Mouse (Mus musculus): Measurements from ENCODE around the gene Fbn1. TPM values are rescaled to one million over a fixed set of nuclear protein-coding genes. Genes with fewer than 3 reads are reported as not detected.

The Fbn1 gene
- polyA plus RNA-seq, 1 experiment from 2014 or later = 2.1 TPM

- Histone ChIP-seq H3K4me2 (ENCODE audit: low read length) (no peak overlapping the region), H3K4me3 (replicated peaks; ENCODE audit: low read length) (no peak overlapping the region), H3K27me3 (replicated peaks; ENCODE audit: control insufficient read depth, insufficient read depth, low read length) (no peaks in the 10 kb centered on the region), H3K9ac (replicated peaks; ENCODE audit: low read depth, low read length) (no peak overlapping the region), H3K9me3 (ENCODE audit: control insufficient read depth, low read length) (no peaks in the 10 kb centered on the region), H3K36me3 (ENCODE audit: control insufficient read depth, insufficient read depth) (no peaks in the 10 kb centered on the region), H3K27ac (ENCODE audit: low read length) (no peak overlapping the region), H3K4me1 (replicated peaks; ENCODE audit: control insufficient read depth, insufficient read depth, low read length) (no peaks in the 10 kb centered on the region)
- 80% methylated on average over 15 of the region's 15 CpGs for WGBS
- ATAC-seq = no peak
Observed at GRCm38 (mm10) chr2:125492050-125492900, 15.5 kb downstream of the Fbn1 start.

DNA sequence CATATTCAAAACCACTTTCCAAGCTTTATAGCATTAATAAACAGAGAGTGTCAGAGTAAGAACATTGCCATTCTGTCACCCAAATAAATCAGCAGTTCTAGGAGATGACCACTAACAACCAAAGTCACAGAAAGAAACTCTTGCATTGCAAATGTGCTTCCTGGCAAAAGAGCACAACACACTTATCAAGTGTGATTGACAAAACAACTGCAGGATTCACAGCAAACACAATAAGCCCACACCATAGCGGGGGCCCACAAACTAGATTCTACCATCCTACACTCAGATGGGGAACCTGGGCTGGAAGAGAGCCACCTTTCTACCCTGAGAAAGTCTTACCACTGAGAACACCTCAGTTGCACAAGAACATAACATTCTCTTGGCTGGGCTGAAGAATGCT lies 17.8 kb downstream of the Fbn1 start:
- Histone ChIP-seq H3K4me3 (replicated peaks; ENCODE audit: low read length) (no peak overlapping the region), H3K9ac (replicated peaks; ENCODE audit: low read depth, low read length) (no peak overlapping the region), H3K27ac (ENCODE audit: low read length) (no peak overlapping the region), H3K4me1 (replicated peaks; ENCODE audit: control insufficient read depth, insufficient read depth, low read length) (no peaks in the 10 kb centered on the region), H3K4me2 (ENCODE audit: low read length) (no peak overlapping the region), H3K9me3 (ENCODE audit: control insufficient read depth, low read length) (no peaks in the 10 kb centered on the region), H3K27me3 (replicated peaks; ENCODE audit: control insufficient read depth, insufficient read depth, low read length) (no peaks in the 10 kb centered on the region), H3K36me3 (ENCODE audit: control insufficient read depth, insufficient read depth) (no peaks in the 10 kb centered on the region)
- WGBS = 88% methylated on average over 1 of the region's 1 CpGs
- no peak for ATAC-seq

DNA sequence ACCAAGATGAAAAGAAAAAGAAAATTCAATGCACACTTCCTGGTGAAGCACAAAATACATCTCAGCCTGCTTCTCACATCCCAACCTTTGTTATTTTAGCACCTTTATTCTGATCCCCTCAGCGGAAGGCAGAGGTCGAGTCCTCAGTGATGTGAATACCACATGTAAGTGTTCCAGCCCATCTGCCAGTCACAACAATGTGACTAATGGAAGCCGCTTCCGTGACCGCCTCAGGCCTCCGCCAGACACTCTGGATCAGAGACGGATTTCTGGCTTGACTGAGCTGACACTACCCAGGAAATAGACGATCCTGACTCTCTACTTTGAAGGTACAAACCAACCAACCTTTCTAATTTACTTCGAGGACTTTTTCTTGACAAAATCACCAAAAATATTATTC lies 22.9 kb downstream of the Fbn1 start:
- 87% methylated on average over 9 of the region's 9 CpGs for WGBS
- Histone ChIP-seq H3K36me3 (ENCODE audit: control insufficient read depth, insufficient read depth) (no peaks in the 10 kb centered on the region), H3K27me3 (replicated peaks; ENCODE audit: control insufficient read depth, insufficient read depth, low read length) (no peaks in the 10 kb centered on the region), H3K4me2 (ENCODE audit: low read length) (no peak overlapping the region), H3K4me1 (replicated peaks; ENCODE audit: control insufficient read depth, insufficient read depth, low read length) (no peaks in the 10 kb centered on the region), H3K27ac (ENCODE audit: low read length) (no peak overlapping the region), H3K9ac (replicated peaks; ENCODE audit: low read depth, low read length) (no peak overlapping the region), H3K9me3 (ENCODE audit: control insufficient read depth, low read length) (0 out of 2 replicates have a peak, but pooled peaks cover 2% of the 10 kb centered on the region), H3K4me3 (replicated peaks; ENCODE audit: low read length) (no peak overlapping the region)
- no peak for ATAC-seq

- no peak for ATAC-seq
- Histone ChIP-seq H3K27me3 (replicated peaks; ENCODE audit: control insufficient read depth, insufficient read depth, low read length) (no peaks in the 10 kb centered on the region), H3K9me3 (ENCODE audit: control insufficient read depth, low read length) (0 out of 2 replicates have a peak, but pooled peaks cover 2% of the 10 kb centered on the region), H3K9ac (replicated peaks; ENCODE audit: low read depth, low read length) (no peak overlapping the region), H3K4me3 (replicated peaks; ENCODE audit: low read length) (no peak overlapping the region), H3K4me1 (replicated peaks; ENCODE audit: control insufficient read depth, insufficient read depth, low read length) (no peaks in the 10 kb centered on the region), H3K4me2 (ENCODE audit: low read length) (no peak overlapping the region), H3K36me3 (ENCODE audit: control insufficient read depth, insufficient read depth) (no peaks in the 10 kb centered on the region), H3K27ac (ENCODE audit: low read length) (no peak overlapping the region)
Observed at GRCm38 (mm10) chr2:125484164-125484563, 23.6 kb downstream of the Fbn1 start.

GRCm38 (mm10) chr2:125481531-125482317 lies 26.1 kb downstream of the Fbn1 start:
- H3K4me2 ChIP-seq (ENCODE audit: low read length) = no peak overlapping the region
- no peaks in the 10 kb centered on the region for H3K4me1 ChIP-seq (replicated peaks; ENCODE audit: control insufficient read depth, insufficient read depth, low read length)
- no peaks in the 10 kb centered on the region for H3K27me3 ChIP-seq (replicated peaks; ENCODE audit: control insufficient read depth, insufficient read depth, low read length)
- 0 out of 2 replicates have a peak, but pooled peaks cover 2% of the 10 kb centered on the region for H3K9me3 ChIP-seq (ENCODE audit: control insufficient read depth, low read length)
- no peak overlapping the region for H3K4me3 ChIP-seq (replicated peaks; ENCODE audit: low read length)
- 90% methylated on average over 9 of the region's 9 CpGs for WGBS
- no peaks in the 10 kb centered on the region for H3K36me3 ChIP-seq (ENCODE audit: control insufficient read depth, insufficient read depth)
- H3K27ac ChIP-seq (ENCODE audit: low read length) = no peak overlapping the region
- no peak for ATAC-seq
- H3K9ac ChIP-seq (replicated peaks; ENCODE audit: low read depth, low read length) = no peak overlapping the region

GRCm38 (mm10) chr2:125481116-125481515 lies 26.7 kb downstream of the Fbn1 start:
- Histone ChIP-seq H3K4me2 (ENCODE audit: low read length) (no peak overlapping the region), H3K9me3 (ENCODE audit: control insufficient read depth, low read length) (0 out of 2 replicates have a peak, but pooled peaks cover 2% of the 10 kb centered on the region), H3K9ac (replicated peaks; ENCODE audit: low read depth, low read length) (no peak overlapping the region), H3K27me3 (replicated peaks; ENCODE audit: control insufficient read depth, insufficient read depth, low read length) (no peaks in the 10 kb centered on the region), H3K4me1 (replicated peaks; ENCODE audit: control insufficient read depth, insufficient read depth, low read length) (no peaks in the 10 kb centered on the region), H3K4me3 (replicated peaks; ENCODE audit: low read length) (no peak overlapping the region), H3K36me3 (ENCODE audit: control insufficient read depth, insufficient read depth) (no peaks in the 10 kb centered on the region), H3K27ac (ENCODE audit: low read length) (no peak overlapping the region)
- WGBS = 76% methylated on average over 4 of the region's 4 CpGs
- no peak for ATAC-seq

- Histone ChIP-seq H3K36me3 (ENCODE audit: control insufficient read depth, insufficient read depth) (no peaks in the 10 kb centered on the region), H3K27me3 (replicated peaks; ENCODE audit: control insufficient read depth, insufficient read depth, low read length) (no peaks in the 10 kb centered on the region), H3K4me2 (ENCODE audit: low read length) (no peak overlapping the region), H3K9ac (replicated peaks; ENCODE audit: low read depth, low read length) (no peak overlapping the region), H3K27ac (ENCODE audit: low read length) (no peak overlapping the region), H3K4me3 (replicated peaks; ENCODE audit: low read length) (no peak overlapping the region), H3K4me1 (replicated peaks; ENCODE audit: control insufficient read depth, insufficient read depth, low read length) (no peaks in the 10 kb centered on the region), H3K9me3 (ENCODE audit: control insufficient read depth, low read length) (0 out of 2 replicates have a peak, but pooled peaks cover 2% of the 10 kb centered on the region)
- 82% methylated on average over 5 of the region's 5 CpGs for WGBS
- no peak for ATAC-seq
Observed at GRCm38 (mm10) chr2:125480057-125480456, 27.7 kb downstream of the Fbn1 start.

GRCm38 (mm10) chr2:125478705-125479104 lies 29.1 kb downstream of the Fbn1 start:
- Histone ChIP-seq H3K4me2 (ENCODE audit: low read length) (no peak overlapping the region), H3K27ac (ENCODE audit: low read length) (no peak overlapping the region), H3K27me3 (replicated peaks; ENCODE audit: control insufficient read depth, insufficient read depth, low read length) (no peaks in the 10 kb centered on the region), H3K4me3 (replicated peaks; ENCODE audit: low read length) (no peak overlapping the region), H3K4me1 (replicated peaks; ENCODE audit: control insufficient read depth, insufficient read depth, low read length) (no peaks in the 10 kb centered on the region), H3K9me3 (ENCODE audit: control insufficient read depth, low read length) (0 out of 2 replicates have a peak, but pooled peaks cover 2% of the 10 kb centered on the region), H3K36me3 (ENCODE audit: control insufficient read depth, insufficient read depth) (no peaks in the 10 kb centered on the region), H3K9ac (replicated peaks; ENCODE audit: low read depth, low read length) (no peak overlapping the region)
- no peak for ATAC-seq
- 45% methylated on average over 4 of the region's 4 CpGs for WGBS

GRCm38 (mm10) chr2:125477367-125477766 lies 30.4 kb downstream of the Fbn1 start:
- H3K27ac ChIP-seq (ENCODE audit: low read length) = no peak overlapping the region
- no peak overlapping the region for H3K4me2 ChIP-seq (ENCODE audit: low read length)
- ATAC-seq = no peak
- H3K9ac ChIP-seq (replicated peaks; ENCODE audit: low read depth, low read length) = no peak overlapping the region
- 86% methylated on average over 3 of the region's 3 CpGs for WGBS
- H3K4me1 ChIP-seq (replicated peaks; ENCODE audit: control insufficient read depth, insufficient read depth, low read length) = no peaks in the 10 kb centered on the region
- no peaks in the 10 kb centered on the region for H3K27me3 ChIP-seq (replicated peaks; ENCODE audit: control insufficient read depth, insufficient read depth, low read length)
- no peaks in the 10 kb centered on the region for H3K36me3 ChIP-seq (ENCODE audit: control insufficient read depth, insufficient read depth)
- no peaks in the 10 kb centered on the region for H3K9me3 ChIP-seq (ENCODE audit: control insufficient read depth, low read length)
- no peak overlapping the region for H3K4me3 ChIP-seq (replicated peaks; ENCODE audit: low read length)

Measured in forebrain, embryonic 16.5 days (tissue).